8 mouse cellular contexts compared by ENCODE assay signal in genomic region chr10:29361095-29361463, GRCm38 (mm10). TPM values are rescaled to one million over a fixed set of nuclear protein-coding genes. Genes with fewer than 3 reads are reported as not detected.
A peak's percentile ranks its signal among the peaks of the same experiment; 100 is the strongest.
DNase-seq lines count a peak whose midpoint lies in the region; ATAC-seq and TF ChIP-seq lines count a peak whose summit lies in the region.

No protein-coding gene starts in this region.

- H3K36me3 ChIP-seq in C2C12 (ENCODE audit: control insufficient read depth, insufficient read depth), result peaks cover 17% of the 10 kb centered on the region
- H3K36me3 ChIP-seq in forebrain, embryonic 14.5 days (ENCODE audit: control insufficient read depth, insufficient read depth, low read length), result no peaks in the 10 kb centered on the region

- H3K27ac ChIP-seq in forebrain, embryonic 14.5 days (ENCODE audit: low read depth, low read length), result peak overlapping the region; percentile 99

- H3K9ac ChIP-seq in forebrain, embryonic 14.5 days (ENCODE audit: low read length), result peak overlapping the region; percentile 98

- peaks cover 15% of the 10 kb centered on the region for H3K4me1 ChIP-seq in forebrain, embryonic 14.5 days (ENCODE audit: control insufficient read depth, insufficient read depth, low read length)

- H3ac ChIP-seq in C2C12 (ENCODE audit: control insufficient read depth, insufficient read length, low read depth), result peak overlapping the region; percentile 100

- TF ChIP-seq CTCF in C2C12 (IDR thresholded peaks at IDR 0.05; ENCODE audit: control insufficient read depth, insufficient read depth, insufficient read length), result no peak

- H3K79me3 ChIP-seq in C2C12 (ENCODE audit: low read depth), result peaks cover 52% of the 10 kb centered on the region

- peak; percentile 14 to 24 for DNase-seq in cerebellum, postnatal 10 days
- DNase-seq in cerebellum, adult 11-12 months, result no peak
- DNase-seq in forebrain, embryonic 14.5 days (ENCODE audit: low spot score), result no peak
- peak; percentile 27 for DNase-seq in lung, postnatal 36 days
- DNase-seq in urinary bladder, postnatal 36 days (ENCODE audit: low spot score in 2 of 2), result no peak
- DNase-seq in cerebellum, adult 8-10 months, result no peak
- DNase-seq in adipocyte (ENCODE audit: low spot score), result no peak

- H3K4me3 ChIP-seq in C2C12 (ENCODE audit: insufficient read depth, poor library complexity, severe bottlenecking), result peak overlapping the region; percentile 78
- peak overlapping the region; percentile 90 for H3K4me3 ChIP-seq in forebrain, embryonic 14.5 days (ENCODE audit: low read depth, low read length)

- peak overlapping the region; percentile 81 for H3K4me2 ChIP-seq in forebrain, embryonic 14.5 days (ENCODE audit: low read length)

- H3K9me3 ChIP-seq in forebrain, embryonic 14.5 days (replicated peaks; ENCODE audit: control insufficient read depth, low read length), result no peaks in the 10 kb centered on the region

- peaks cover 56% of the 10 kb centered on the region for H3K79me2 ChIP-seq in C2C12 (ENCODE audit: control insufficient read depth, insufficient read depth)

- no peaks in the 10 kb centered on the region for H3K27me3 ChIP-seq in C2C12 (ENCODE audit: control insufficient read depth, insufficient read depth, insufficient read length)
- H3K27me3 ChIP-seq in forebrain, embryonic 14.5 days (replicated peaks; ENCODE audit: control insufficient read depth, insufficient read depth, low read length), result no peaks in the 10 kb centered on the region

- peak; percentile 0; the same call in 1 of the 2 replicates for ATAC-seq in forebrain, embryonic 14.5 days

- WGBS in forebrain, embryonic 14.5 days, result under 1% methylated on average over 6 of the region's 6 CpGs

TF ChIP-seq in C2C12, 6 proteins besides CTCF, POLR2A, EP300 and RAD21:
- TF ChIP-seq MYOG (IDR thresholded peaks at IDR 0.05; ENCODE audit: control insufficient read depth, extremely low read depth, insufficient read length) (no peak), FOSL1 (IDR thresholded peaks at IDR 0.05; ENCODE audit: insufficient read depth, low read length, poor library complexity, severe bottlenecking) (no peak), MYOD1 (IDR thresholded peaks at IDR 0.05; ENCODE audit: control insufficient read depth, insufficient read length, low read depth) (no peak), USF1 (IDR thresholded peaks at IDR 0.05; ENCODE audit: low read depth) (no peak), MAX (IDR thresholded peaks at IDR 0.05) (no peak), CEBPB (IDR thresholded peaks at IDR 0.05; ENCODE audit: low read depth) (no peak)

RNA-seq across cellular contexts. Expression of gene Rnf146, which starts 1.2 kb away (rescaled TPM):
- 15.9 TPM for polyA plus RNA-seq in C2C12 (2012; fragmentation: generic; extraction: Trizol)
- polyA plus RNA-seq in forebrain, embryonic 14.5 days (2014; fragmentation: Nextera tagmentation; extraction: Ambion mirVana), result 71.0 and 80.3 TPM in 2 replicates

RNA-seq across cellular contexts. Expression of gene Echdc1, which starts 48.1 kb away (rescaled TPM):
- 6.8 TPM for polyA plus RNA-seq in C2C12 (2012; fragmentation: generic; extraction: Trizol)
- polyA plus RNA-seq in forebrain, embryonic 14.5 days (2014; fragmentation: Nextera tagmentation; extraction: Ambion mirVana), result 23.3 and 23.6 TPM in 2 replicates

Comparison
In these comparisons a context has a peak if more than half of its experiments do, and no peak if none do; other contexts are left out.
1. DNase-seq: peak in cerebellum, postnatal 10 days (2 of 2) and lung, postnatal 36 days (single experiment); none in cerebellum, adult 11-12 months (single experiment), forebrain, embryonic 14.5 days (single experiment), urinary bladder, postnatal 36 days (0 of 2), cerebellum, adult 8-10 months (single experiment) and adipocyte (single experiment).